Mouse (Mus musculus): ENCODE data around the gene Pnpo.

GRCm38 (mm10) chr11:96967544-96968269 lies 23.9 kb upstream of the Pnpo start:
- TF ChIP-seq CTCF (IDR thresholded peaks at IDR 0.05; ENCODE audit: low read depth), result no peak
- TF ChIP-seq EP300 (optimal IDR thresholded peaks at IDR 0.05), result no peak

All from stomach, postnatal 0 days (tissue).